Mouse (Mus musculus): ENCODE results near the gene Kcnn1. TPM values are rescaled to one million over a fixed set of nuclear protein-coding genes. Genes with fewer than 3 reads are reported as not detected.
A peak's percentile ranks its signal among the peaks of the same experiment; 100 is the strongest.

The Kcnn1 gene
- polyA plus RNA-seq, 1 experiment from 2014 or later: 5.9 TPM

DNA sequence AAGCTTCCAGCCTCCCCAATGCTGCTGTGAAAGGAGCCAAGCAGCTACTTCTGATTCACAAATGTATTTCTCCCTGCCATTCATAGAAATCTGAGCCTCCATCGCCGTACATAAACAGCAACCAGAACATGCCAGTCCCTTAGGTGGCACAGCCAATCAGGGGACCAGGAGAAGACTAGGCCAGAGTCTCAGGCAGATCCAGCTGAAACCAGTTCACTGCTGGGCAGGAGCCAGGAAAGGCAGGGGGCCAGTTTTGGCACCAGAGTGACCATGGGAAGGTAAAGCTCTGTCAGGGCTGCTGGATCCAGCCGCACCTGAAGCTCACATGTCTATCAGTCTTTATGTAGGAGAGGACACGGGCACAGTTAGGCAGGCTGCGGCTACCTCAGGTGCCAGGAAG lies 27.6 kb upstream of the Kcnn1 start:
- H3K4me1 ChIP-seq: peaks cover 42% of the 10 kb centered on the region
- DNase-seq (ENCODE audit: extremely low spot score, low spot score): no peak
- peaks cover 30% of the 10 kb centered on the region for H3K36me3 ChIP-seq (replicated peaks)
- H3K27ac ChIP-seq: no peak overlapping the region
- H3K27me3 ChIP-seq (ENCODE audit: poor library complexity, severe bottlenecking): peaks cover 90% of the 10 kb centered on the region
- 94% methylated on average over 5 of the region's 5 CpGs for WGBS
- H3K4me3 ChIP-seq: no peak overlapping the region
- no peaks in the 10 kb centered on the region for H3K9me3 ChIP-seq

DNA sequence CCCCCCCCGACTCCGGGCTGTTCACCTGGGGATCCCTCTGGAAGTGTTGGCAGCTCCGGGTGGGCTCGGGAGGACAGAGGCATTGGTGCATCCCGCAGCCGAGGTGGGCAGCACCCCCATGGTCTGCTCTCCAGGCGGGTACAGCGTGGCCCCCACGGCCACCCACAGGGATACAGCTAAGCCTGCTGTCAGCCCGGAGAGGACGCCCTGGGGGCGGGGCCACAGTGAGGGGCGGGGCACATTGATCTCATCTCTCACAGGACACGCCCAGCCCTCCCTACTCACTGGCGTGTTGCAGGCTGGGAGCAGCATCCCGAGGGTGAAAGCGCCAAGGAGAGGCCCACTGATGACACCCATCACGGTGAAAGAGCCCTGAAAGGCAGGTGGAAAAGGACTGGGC lies 24.6 kb upstream of the Kcnn1 start:
- WGBS: 5% methylated on average over 18 of the region's 18 CpGs
- Histone ChIP-seq H3K36me3 (replicated peaks) (peaks cover under 1% of the 10 kb centered on the region), H3K9me3 (no peaks in the 10 kb centered on the region), H3K4me3 (peak overlapping the region; percentile 31), H3K27ac (no peak overlapping the region), H3K27me3 (ENCODE audit: poor library complexity, severe bottlenecking) (peaks cover 73% of the 10 kb centered on the region), H3K4me1 (peaks cover 30% of the 10 kb centered on the region)
- no peak for DNase-seq (ENCODE audit: extremely low spot score, low spot score)

DNA sequence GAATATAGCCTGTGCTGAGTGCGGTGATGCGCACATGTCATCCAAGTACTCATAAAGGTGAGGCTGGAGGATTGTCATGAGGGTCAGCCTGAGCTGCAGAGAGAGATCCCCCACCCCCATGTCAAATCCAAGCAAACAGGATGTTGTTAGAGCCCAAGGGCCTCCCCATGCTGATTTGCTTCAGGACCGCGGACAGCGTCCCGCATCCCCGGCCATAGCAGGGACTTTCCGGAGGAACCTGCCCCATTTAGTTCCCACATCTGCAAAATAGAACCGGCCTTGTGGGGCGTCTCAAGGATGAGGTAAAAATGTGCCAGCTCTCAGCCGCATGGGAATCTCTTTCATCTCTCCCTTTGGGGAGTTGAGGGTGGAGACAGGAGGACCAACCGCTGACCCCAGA lies 22.6 kb upstream of the Kcnn1 start:
- Histone ChIP-seq H3K4me3 (no peak overlapping the region), H3K27me3 (ENCODE audit: poor library complexity, severe bottlenecking) (peaks cover 52% of the 10 kb centered on the region), H3K4me1 (peaks cover 16% of the 10 kb centered on the region), H3K36me3 (replicated peaks) (no peaks in the 10 kb centered on the region), H3K27ac (no peak overlapping the region), H3K9me3 (no peaks in the 10 kb centered on the region)
- WGBS: 13% methylated on average over 12 of the region's 12 CpGs
- no peak for DNase-seq (ENCODE audit: extremely low spot score, low spot score)

DNA sequence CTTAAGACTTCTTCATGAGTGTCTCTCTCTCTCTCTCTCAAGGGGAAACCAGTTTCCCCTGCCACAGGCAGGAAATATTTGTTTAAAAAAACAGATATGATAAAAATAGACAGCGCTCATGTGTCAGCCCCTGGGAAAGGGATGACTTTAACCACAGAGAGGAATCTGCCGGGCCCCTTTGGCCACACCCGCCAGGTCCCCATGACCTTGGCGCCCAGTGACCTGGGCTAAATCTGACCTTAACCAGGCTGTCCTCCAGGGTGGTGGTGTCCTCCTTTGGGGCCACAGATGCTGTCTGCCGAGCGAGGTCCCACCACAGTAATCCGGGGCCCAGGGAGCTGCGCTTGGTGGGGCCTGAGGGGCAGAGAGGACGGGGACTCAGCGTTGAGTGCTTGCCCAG lies 21.6 kb upstream of the Kcnn1 start:
- no peaks in the 10 kb centered on the region for H3K9me3 ChIP-seq

DNA sequence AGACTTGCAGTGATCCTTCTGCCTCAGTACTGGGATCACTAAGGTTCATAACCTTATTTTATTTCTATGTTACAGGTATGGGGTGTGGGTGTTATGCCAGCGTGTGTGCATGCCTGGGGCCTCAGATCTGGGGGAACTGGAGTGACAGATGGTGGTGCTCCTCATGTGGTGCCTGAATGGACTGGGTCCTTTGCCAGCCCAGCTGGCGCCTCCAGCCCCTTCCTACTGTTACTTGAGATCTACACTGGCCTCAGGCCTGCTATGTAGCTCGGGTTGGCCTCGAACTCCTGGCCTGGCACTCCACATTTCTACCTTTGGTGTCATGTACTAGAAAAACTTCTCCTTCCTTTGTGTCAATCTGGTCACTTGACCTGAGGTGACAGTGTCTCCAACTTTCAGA lies 21.1 kb upstream of the Kcnn1 start:
- WGBS: 89% methylated on average over 4 of the region's 4 CpGs

More for the DNA sequence above, 21.6 kb upstream of the Kcnn1 start:
- H3K4me3 ChIP-seq: no peak overlapping the region
- DNase-seq (ENCODE audit: extremely low spot score, low spot score): no peak
- 94% methylated on average over 10 of the region's 10 CpGs for WGBS
- no peak overlapping the region for H3K27ac ChIP-seq
- no peaks in the 10 kb centered on the region for H3K36me3 ChIP-seq (replicated peaks)
- peaks cover 47% of the 10 kb centered on the region for H3K27me3 ChIP-seq (ENCODE audit: poor library complexity, severe bottlenecking)
- peaks cover 25% of the 10 kb centered on the region for H3K4me1 ChIP-seq

DNA sequence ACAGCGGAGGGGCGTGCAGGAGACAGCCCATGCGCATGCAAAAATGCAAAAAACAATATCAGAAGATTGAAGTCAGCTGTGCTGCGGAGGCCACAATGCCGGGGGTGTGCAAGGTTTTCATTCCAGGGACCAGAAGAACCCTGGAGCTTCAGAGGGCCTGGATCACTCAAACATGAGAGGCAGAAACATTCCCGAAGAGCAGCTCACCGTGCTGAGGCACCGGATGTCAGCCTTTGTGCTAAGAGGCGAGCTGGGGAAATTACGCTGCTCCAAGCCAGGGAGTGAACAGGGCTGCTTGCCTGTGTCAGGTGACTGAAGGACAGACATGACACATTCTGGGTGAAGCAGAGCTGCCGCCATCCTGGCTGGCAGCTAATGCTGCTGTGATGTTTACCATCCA lies 17.5 kb upstream of the Kcnn1 start:
- Histone ChIP-seq H3K36me3 (replicated peaks) (no peaks in the 10 kb centered on the region), H3K9me3 (no peaks in the 10 kb centered on the region), H3K4me1 (peaks cover 21% of the 10 kb centered on the region), H3K27ac (peak overlapping the region; percentile 54), H3K4me3 (no peak overlapping the region), H3K27me3 (ENCODE audit: poor library complexity, severe bottlenecking) (peaks cover 9% of the 10 kb centered on the region; the same call in 1 of the 2 replicates)
- WGBS: 36% methylated on average over 11 of the region's 11 CpGs
- peak; percentile 15 for DNase-seq (ENCODE audit: extremely low spot score, low spot score)

More for the DNA sequence above, 21.1 kb upstream of the Kcnn1 start:
- DNase-seq (ENCODE audit: extremely low spot score, low spot score): no peak
- Histone ChIP-seq H3K4me3 (no peak overlapping the region), H3K4me1 (peaks cover 30% of the 10 kb centered on the region), H3K27ac (no peak overlapping the region), H3K36me3 (replicated peaks) (no peaks in the 10 kb centered on the region), H3K9me3 (no peaks in the 10 kb centered on the region), H3K27me3 (ENCODE audit: poor library complexity, severe bottlenecking) (peaks cover 42% of the 10 kb centered on the region)

DNA sequence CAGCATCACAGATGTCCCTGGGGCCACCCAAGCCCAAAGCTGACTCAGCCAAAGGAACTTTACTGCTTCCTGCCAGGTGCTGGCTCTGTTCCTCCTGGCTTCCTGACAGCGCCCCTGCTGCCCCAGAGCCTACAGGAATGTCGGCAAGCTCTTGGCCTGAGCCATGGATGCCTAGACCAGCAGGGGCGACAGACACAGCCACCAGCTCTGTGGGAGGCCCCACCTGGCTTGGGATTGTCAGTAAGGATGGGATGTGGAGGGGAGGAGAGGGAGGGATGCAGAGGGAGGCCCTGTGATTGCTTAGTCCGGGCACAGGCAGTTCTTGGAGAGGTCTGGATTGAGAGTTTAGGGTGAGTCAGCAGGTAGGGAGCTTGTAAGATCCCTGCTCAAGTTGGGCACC lies 17.1 kb upstream of the Kcnn1 start:
- H3K36me3 ChIP-seq (replicated peaks): no peaks in the 10 kb centered on the region
- 9% methylated on average over 4 of the region's 4 CpGs for WGBS
- peak; percentile 14 for DNase-seq (ENCODE audit: extremely low spot score, low spot score)
- H3K9me3 ChIP-seq: no peaks in the 10 kb centered on the region
- no peak overlapping the region for H3K4me3 ChIP-seq
- peak overlapping the region; percentile 54 for H3K27ac ChIP-seq
- peaks cover 5% of the 10 kb centered on the region; the same call in 1 of the 2 replicates for H3K27me3 ChIP-seq (ENCODE audit: poor library complexity, severe bottlenecking)
- peaks cover 21% of the 10 kb centered on the region for H3K4me1 ChIP-seq

DNA sequence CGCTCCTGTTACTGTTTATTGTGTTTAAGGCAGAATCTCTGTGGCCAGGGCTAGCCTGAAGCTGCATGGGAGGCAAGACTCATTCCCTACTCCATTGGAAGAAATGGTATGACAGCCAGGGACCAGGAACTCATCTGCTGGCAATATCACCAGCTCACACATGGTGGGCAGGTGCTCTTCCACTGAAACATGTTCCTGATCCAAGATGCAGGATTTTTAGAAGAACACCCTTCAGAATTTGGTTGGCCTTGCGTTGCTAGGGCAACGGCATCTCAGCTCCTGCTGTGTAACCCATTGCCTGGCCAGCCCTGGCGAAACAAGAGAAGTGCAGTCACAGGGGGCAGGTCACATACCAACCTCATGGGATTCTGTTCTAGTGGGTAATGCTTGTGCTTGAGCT lies 16.4 kb upstream of the Kcnn1 start:
- Histone ChIP-seq H3K27me3 (ENCODE audit: poor library complexity, severe bottlenecking) (peaks cover 4% of the 10 kb centered on the region; the same call in 1 of the 2 replicates), H3K9me3 (no peaks in the 10 kb centered on the region), H3K27ac (no peak overlapping the region; the same call in 1 of the 2 replicates), H3K36me3 (replicated peaks) (no peaks in the 10 kb centered on the region), H3K4me3 (no peak overlapping the region), H3K4me1 (peaks cover 21% of the 10 kb centered on the region)
- 51% methylated on average over 4 of the region's 4 CpGs for WGBS
- peak; percentile 14 for DNase-seq (ENCODE audit: extremely low spot score, low spot score)

DNA sequence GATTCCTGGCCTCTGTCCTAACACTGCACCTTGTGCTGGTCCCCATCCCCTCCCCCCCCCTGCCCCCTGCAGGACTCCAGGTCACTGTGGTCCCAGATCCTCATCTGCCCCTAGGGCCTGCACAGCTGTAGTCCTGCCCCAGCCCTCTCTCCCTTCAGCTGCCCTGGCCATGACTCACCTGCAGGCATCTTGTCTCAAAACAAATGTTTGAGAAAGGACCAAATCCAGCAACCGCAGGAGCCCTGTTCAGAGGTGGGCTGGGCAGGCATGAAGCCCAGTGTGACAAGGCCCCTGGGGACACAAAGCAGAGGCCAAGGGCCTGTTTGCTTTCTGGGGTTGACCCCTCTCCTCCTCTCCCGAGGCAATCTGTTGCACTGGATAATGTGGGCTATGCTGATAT lies 15.1 kb upstream of the Kcnn1 start:
- DNase-seq (ENCODE audit: extremely low spot score, low spot score): no peak
- no peak overlapping the region for H3K4me3 ChIP-seq
- H3K27ac ChIP-seq: no peak overlapping the region
- H3K4me1 ChIP-seq: peaks cover 27% of the 10 kb centered on the region
- peaks cover 4% of the 10 kb centered on the region; the same call in 1 of the 2 replicates for H3K27me3 ChIP-seq (ENCODE audit: poor library complexity, severe bottlenecking)
- WGBS: 56% methylated on average over 2 of the region's 2 CpGs
- H3K9me3 ChIP-seq: no peaks in the 10 kb centered on the region
- H3K36me3 ChIP-seq (replicated peaks): no peaks in the 10 kb centered on the region

DNA sequence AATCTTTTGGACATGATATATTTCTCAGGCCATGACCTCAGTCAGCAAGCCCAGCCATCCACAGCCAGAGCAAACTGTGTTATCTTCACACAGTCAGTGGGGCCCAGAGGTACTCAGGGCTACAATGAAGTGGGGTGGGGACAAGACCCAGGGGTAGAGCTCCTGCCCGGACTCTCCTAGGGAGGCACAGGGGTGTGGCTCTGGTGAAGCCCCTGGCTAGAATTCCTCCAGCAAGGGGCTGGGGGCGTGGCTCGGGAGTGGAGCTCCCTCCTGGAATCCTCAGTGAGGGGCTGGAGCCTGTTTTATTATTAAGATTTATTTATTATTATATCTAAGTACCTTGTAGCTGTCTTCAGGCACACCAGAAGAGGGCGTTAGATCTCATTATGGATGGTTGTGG lies 13.3 kb upstream of the Kcnn1 start:
- H3K36me3 ChIP-seq (replicated peaks): no peaks in the 10 kb centered on the region
- DNase-seq (ENCODE audit: extremely low spot score, low spot score): no peak
- WGBS: 75% methylated on average over 4 of the region's 4 CpGs

DNA sequence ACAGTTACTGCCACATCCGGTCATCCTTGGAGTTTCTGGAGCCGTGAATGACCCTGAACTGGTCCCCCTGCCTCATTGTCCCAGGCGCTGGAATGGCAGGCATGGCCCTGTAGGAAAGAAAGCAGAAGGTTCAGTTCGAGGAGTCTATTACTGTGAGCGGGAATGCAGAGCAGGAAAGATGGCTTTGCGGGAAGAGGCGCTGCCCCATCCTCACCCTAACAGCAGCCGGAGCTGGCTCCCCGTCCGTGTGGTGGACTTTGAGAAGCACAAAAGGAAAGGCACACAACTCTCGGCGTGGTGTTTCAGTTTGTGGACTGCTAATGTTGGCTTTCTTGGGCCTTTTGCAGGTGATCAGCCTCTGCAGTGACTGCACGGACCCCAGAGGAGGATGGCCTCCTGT lies 11.4 kb upstream of the Kcnn1 start:
- DNase-seq (ENCODE audit: extremely low spot score, low spot score): no peak
- Histone ChIP-seq H3K4me3 (no peak overlapping the region), H3K27me3 (ENCODE audit: poor library complexity, severe bottlenecking) (no peaks in the 10 kb centered on the region), H3K36me3 (replicated peaks) (no peaks in the 10 kb centered on the region), H3K9me3 (no peaks in the 10 kb centered on the region), H3K27ac (peak overlapping the region; percentile 93), H3K4me1 (peaks cover 33% of the 10 kb centered on the region)
- 90% methylated on average over 13 of the region's 13 CpGs for WGBS

More for the DNA sequence above, 13.3 kb upstream of the Kcnn1 start:
- Histone ChIP-seq H3K9me3 (no peaks in the 10 kb centered on the region), H3K4me1 (peaks cover 41% of the 10 kb centered on the region), H3K27me3 (ENCODE audit: poor library complexity, severe bottlenecking) (peaks cover 4% of the 10 kb centered on the region; the same call in 1 of the 2 replicates), H3K4me3 (no peak overlapping the region), H3K27ac (no peak overlapping the region)

DNA sequence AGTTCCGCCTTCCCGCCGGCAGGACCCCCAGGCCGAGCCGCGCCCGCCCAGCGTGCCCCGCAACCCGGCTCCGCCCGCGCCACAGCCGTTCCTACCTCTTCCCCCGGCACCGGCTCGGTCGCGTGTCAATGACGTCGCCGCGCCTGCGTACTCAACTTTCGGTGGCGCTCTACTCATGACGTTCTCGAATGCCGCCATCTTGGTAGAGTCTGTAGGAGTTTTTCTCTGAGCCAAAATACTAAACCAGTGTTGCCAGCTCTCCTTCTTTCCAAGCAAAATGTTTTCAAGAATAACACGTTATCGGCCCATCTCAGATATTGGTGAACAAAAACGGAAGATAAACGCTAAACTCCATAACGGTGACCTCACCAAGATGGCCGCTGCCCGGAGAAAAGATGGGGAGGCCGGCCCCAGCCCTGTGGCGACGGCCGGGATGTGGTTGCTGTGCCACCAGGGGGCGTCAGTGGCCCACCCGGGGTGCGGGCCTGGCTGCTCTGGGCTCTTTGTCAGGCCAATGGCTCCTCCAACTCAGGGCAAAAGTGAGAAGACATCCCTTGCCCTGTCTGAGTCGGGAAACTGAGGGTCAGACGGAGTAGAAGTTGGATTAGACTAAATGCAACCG lies 10.4 kb upstream of the Kcnn1 start, which contains the start of gene Ccdc124:
TSS of gene Ccdc124 (minus strand) at position 572 of the 622 bp plus-strand sequence.
- H3K4me3 ChIP-seq: peak within 1 kb of the TSS; percentile 82
- peak; percentile 95 for DNase-seq (ENCODE audit: extremely low spot score, low spot score)
- peaks cover 8% of the 10 kb centered on the region; the same call in 1 of the 2 replicates for H3K27me3 ChIP-seq (ENCODE audit: poor library complexity, severe bottlenecking)
- H3K9me3 ChIP-seq: no peaks in the 10 kb centered on the region
- peak within 1 kb of the TSS; percentile 93 for H3K27ac ChIP-seq
- H3K4me1 ChIP-seq: peaks cover 40% of the 10 kb centered on the region
- under 1% methylated on average over 46 of the region's 46 CpGs for WGBS
- peaks cover 6% of the 10 kb centered on the region for H3K36me3 ChIP-seq (replicated peaks)

DNA sequence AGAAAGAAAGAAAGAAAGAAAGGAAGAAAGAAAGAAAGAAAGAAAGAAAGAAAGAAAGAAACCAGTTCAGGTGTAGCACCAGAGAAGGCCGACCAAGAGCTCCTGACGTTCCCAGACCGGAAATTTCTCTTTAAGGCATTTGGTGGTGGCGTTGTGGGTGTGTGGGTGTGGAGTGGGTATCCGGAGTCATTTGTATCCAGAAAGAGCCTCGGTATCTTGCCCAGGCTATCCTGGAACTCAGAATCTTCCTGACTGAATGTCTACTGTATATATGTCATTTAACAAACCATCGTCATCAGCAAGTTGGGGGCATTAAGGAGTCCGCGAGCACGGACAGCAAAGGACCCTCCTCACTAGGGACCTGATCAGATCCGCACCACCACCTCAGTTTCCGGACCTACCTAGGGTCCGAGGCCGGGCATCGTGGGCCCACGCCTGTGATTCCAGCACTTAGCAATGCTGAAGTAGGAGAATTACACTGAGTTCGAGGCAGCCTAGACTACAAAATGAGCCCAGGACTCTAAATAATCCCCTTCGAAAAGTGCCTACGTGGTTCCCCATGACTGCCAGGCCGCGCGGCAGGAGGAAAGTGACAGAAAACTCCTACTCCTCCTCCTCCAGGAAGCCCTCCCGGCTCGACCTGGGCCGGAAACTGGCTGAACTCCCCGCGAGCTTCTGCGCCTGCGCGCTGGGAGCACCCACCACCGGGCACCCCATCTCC lies 9.7 kb upstream of the Kcnn1 start:
- no peak for DNase-seq (ENCODE audit: extremely low spot score, low spot score)
- WGBS: 8% methylated on average over 31 of the region's 31 CpGs

More for the DNA sequence above, 9.7 kb upstream of the Kcnn1 start:
- Histone ChIP-seq H3K9me3 (no peaks in the 10 kb centered on the region), H3K4me1 (peaks cover 44% of the 10 kb centered on the region), H3K27me3 (ENCODE audit: poor library complexity, severe bottlenecking) (peaks cover 14% of the 10 kb centered on the region; the same call in 1 of the 2 replicates), H3K27ac (peak overlapping the region; percentile 93), H3K36me3 (replicated peaks) (peaks cover 12% of the 10 kb centered on the region), H3K4me3 (peak overlapping the region; percentile 82)

All from forebrain, embryonic 10.5 days (tissue).